Mouse (Mus musculus) midbrain, postnatal 0 days (tissue): ENCODE measurements around the gene Nfkbia. TPM values are rescaled to one million over a fixed set of nuclear protein-coding genes. Genes with fewer than 3 reads are reported as not detected.

Experiments
- ATAC-seq: fragments of 200-750 bp; cut with Nextera tagmentation; 2 replicates; pipeline ENCODE4 v1.8.0; 2017; ENCODE audit warnings: moderate number of reproducible peaks, mild to moderate bottlenecking, moderate TSS enrichment, moderate library complexity; ENCODE audit not compliant: low FRiP score
- DNase-seq: peaks from one replicate; pipeline ENCODE4 v3.0.0-alpha.2; 2015; ENCODE audit warnings: low spot score
- H3K27ac ChIP-seq: fragments of 300-500 bp; sonication (generic); 2 replicates; pipeline ENCODE4 v1.5.1; 2014; ENCODE audit warnings: low read depth, mild to moderate bottlenecking, low read length, mixed read lengths
- H3K27me3 ChIP-seq: fragments of 300-500 bp; sonication (generic); 2 replicates; pipeline ENCODE4 v1.6.1; 2014; ENCODE audit warnings: low read length, control low read depth, mixed read lengths; ENCODE audit not compliant: insufficient read depth
- H3K36me3 ChIP-seq: fragments of 300-500 bp; sonication (generic); 2 replicates; pipeline ENCODE4 v1.6.1; 2014; ENCODE audit warnings: low read length, control low read depth, mixed read lengths; ENCODE audit not compliant: insufficient read depth
- H3K4me1 ChIP-seq: fragments of 300-500 bp; sonication (generic); 2 replicates; pipeline ENCODE4 v1.6.1; 2014; ENCODE audit warnings: mild to moderate bottlenecking, control low read depth, antibody characterized with exemption, low read length, mixed read lengths; ENCODE audit not compliant: insufficient read depth
- H3K4me2 ChIP-seq: fragments of 300-500 bp; sonication (generic); 2 replicates; pipeline ENCODE4 v1.6.1; 2014; ENCODE audit warnings: low read depth, mild to moderate bottlenecking, low read length, mixed read lengths; ENCODE audit not compliant: poor library complexity, severe bottlenecking
- H3K4me3 ChIP-seq: fragments of 300-500 bp; sonication (generic); 2 replicates; pipeline ENCODE4 v1.5.1; 2014; ENCODE audit warnings: low read depth, mild to moderate bottlenecking, low read length, moderate library complexity
- H3K9ac ChIP-seq: fragments of 300-500 bp; sonication (generic); replicated peaks from 2 replicates; pipeline ENCODE4 v1.6.1; 2014; ENCODE audit warnings: mild to moderate bottlenecking, low read length, moderate library complexity, mixed read lengths; ENCODE audit not compliant: poor library complexity, severe bottlenecking
- H3K9me3 ChIP-seq: fragments of 300-500 bp; sonication (generic); 2 replicates; pipeline ENCODE4 v1.6.1; 2016; ENCODE audit warnings: low read length, control low read depth
- CTCF ChIP-seq: IDR thresholded peaks from 2 replicates; pipeline ENCODE4 v1.5.1; 2016; ENCODE audit warnings: antibody characterized with exemption, mild to moderate bottlenecking
- WGBS: fragments of 180-500 bp; shearing (Covaris S2); extraction: QIAGEN DNeasy Blood & Tissue Kit; methylation state at CpG from one replicate; pipeline ENCODE4 v1.1.7; 2014; 5-methylcytosine and 5-hydroxymethylcytosine counted together
- polyA plus RNA-seq: library from polyadenylated mRNA; unstranded; fragments of >200 nt; fragmentation: Nextera tagmentation; extraction: Ambion mirVana; gene quantifications from 2 replicates; pipeline ENCODE4 v1.2.1, GENCODE M21; 2015
- total RNA-seq: library from RNA; depleted of rRNA; stranded (reverse); fragments of >200 nt; gene quantifications from 2 replicates; pipeline ENCODE4 v1.2.3, GENCODE M21; 2014; rRNA removed

Nfkbia gene
- total and polyA plus RNA-seq, 2 experiments from 2014 or later = 40.8 to 77.3 TPM

DNA sequence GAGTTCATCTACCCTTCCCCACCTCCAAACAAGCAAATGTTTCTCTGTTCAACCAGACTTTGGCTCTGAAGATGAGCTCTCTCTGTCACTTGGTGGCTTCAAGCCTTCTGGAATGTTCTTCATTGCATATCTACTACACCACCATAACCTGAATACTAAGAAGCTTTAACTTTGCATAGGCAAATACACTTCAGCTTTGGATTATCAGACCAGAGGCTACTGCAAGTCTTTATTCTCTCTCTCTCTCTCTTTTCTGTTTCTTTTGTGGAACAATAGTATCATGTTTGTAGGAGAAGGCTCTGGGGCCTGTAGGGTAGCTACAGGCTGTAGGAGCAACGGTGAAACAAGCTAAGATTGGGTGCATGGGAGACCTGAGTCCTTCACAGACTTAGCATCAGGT, 50.2 kb downstream of the Nfkbia start:
- no peak for ATAC-seq
- H3K4me2 ChIP-seq = no peak overlapping the region
- TF ChIP-seq CTCF = no peak
- 82% methylated on average over 1 of the region's 1 CpGs for WGBS
- no peak overlapping the region for H3K27ac ChIP-seq
- H3K4me3 ChIP-seq = no peak overlapping the region
- H3K9ac ChIP-seq = no peak overlapping the region
- H3K4me1 ChIP-seq = peaks cover 7% of the 10 kb centered on the region; the same call in 1 of the 2 replicates
- no peaks in the 10 kb centered on the region for H3K27me3 ChIP-seq
- no peak for DNase-seq
- no peaks in the 10 kb centered on the region for H3K36me3 ChIP-seq
- no peaks in the 10 kb centered on the region for H3K9me3 ChIP-seq

DNA sequence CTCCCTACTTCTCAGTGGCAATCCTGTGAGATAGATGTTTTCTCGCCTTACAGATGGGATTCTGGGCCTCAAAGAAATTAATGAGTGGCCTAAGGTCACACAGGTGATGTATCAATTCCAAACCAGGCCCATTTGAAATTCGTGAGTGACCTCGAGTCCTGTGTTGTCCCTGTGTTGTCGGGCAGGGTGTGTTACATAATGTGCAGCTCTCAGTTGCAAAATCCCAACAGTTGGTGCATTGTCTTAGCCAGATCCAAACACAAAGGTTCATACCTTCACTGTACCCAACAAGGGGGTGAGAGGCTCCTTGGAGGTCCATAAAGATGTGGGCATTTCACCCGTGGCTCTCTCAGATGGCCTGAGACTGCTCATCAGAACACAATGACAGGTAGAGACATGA, 52.0 kb downstream of the Nfkbia start:
- no peaks in the 10 kb centered on the region for H3K36me3 ChIP-seq
- H3K4me2 ChIP-seq = no peak overlapping the region
- H3K27ac ChIP-seq = no peak overlapping the region
- H3K4me1 ChIP-seq = peaks cover 7% of the 10 kb centered on the region; the same call in 1 of the 2 replicates
- ATAC-seq (no peak), DNase-seq (no peak)
- no peak overlapping the region for H3K9ac ChIP-seq
- no peak overlapping the region for H3K4me3 ChIP-seq
- TF ChIP-seq CTCF = no peak
- H3K27me3 ChIP-seq = no peaks in the 10 kb centered on the region
- no peaks in the 10 kb centered on the region for H3K9me3 ChIP-seq
- 79% methylated on average over 5 of the region's 5 CpGs for WGBS

Other genes with a start within 250 kb of the Nfkbia start
- 6.5 and 9.6 TPM in 2 replicates for gene 1110008L16Rik, start 193.1 kb downstream of the Nfkbia start, total RNA-seq
- 8.7 and 8.9 TPM in 2 replicates for gene 1110008L16Rik, start 193.1 kb downstream of the Nfkbia start, polyA plus RNA-seq
- gene Ppp2r3c, start 189.6 kb downstream of the Nfkbia start, total RNA-seq = 9.0 and 14.3 TPM in 2 replicates
- 18.0 and 19.0 TPM in 2 replicates for gene Ppp2r3c, start 189.6 kb downstream of the Nfkbia start, polyA plus RNA-seq
- gene Psma6, start 108.4 kb downstream of the Nfkbia start, total RNA-seq = 91.1 and 102 TPM in 2 replicates
- 422 and 424 TPM in 2 replicates for gene Psma6, start 108.4 kb downstream of the Nfkbia start, polyA plus RNA-seq
- gene Aldoart2, start 72.6 kb upstream of the Nfkbia start, total RNA-seq = 0.14 TPM in 1 of 2 replicates, not detected in the other
- gene Aldoart2, start 72.6 kb upstream of the Nfkbia start, polyA plus RNA-seq = 0.10 TPM in 1 of 2 replicates, not detected in the other
- gene Insm2, start 106.8 kb upstream of the Nfkbia start, total RNA-seq = 0.66 and 1.5 TPM in 2 replicates
- gene Insm2, start 106.8 kb upstream of the Nfkbia start, polyA plus RNA-seq = 0.59 and 1.1 TPM in 2 replicates